Mouse (Mus musculus) frontal cortex, adult 2 months (tissue): ENCODE results near the gene Gm11238. TPM values are rescaled to one million over a fixed set of nuclear protein-coding genes. Genes with fewer than 3 reads are reported as not detected.
"Not testable (repeated sequence)": the region's sequence is repeated elsewhere in the genome, so short reads cannot be mapped to it uniquely, and the experiment has no call there.

ENCODE experiments used
- DNase-seq, 2 experiments: peaks; one replicate each; pipeline ENCODE4 v3.0.0; 2022; ENCODE audit warnings: low spot score in 1 of 2; ENCODE audit errors: extremely low spot score in 1 of 2
- polyA plus RNA-seq: library from polyadenylated mRNA; depleted of rRNA; stranded (reverse); fragments of >200 nt; gene quantifications from 2 replicates; pipeline ENCODE4 v1.2.3, GENCODE M21; 2012; rRNA removed

Gene Gm11238
- not detected in 2 replicates for polyA plus RNA-seq

GRCm38 (mm10) chr4:73607581-73607980 is at the start of gene Gm11238:
Gm11238 (plus strand) TSS chr4:73607881.
- not testable (repeated sequence) for DNase-seq

- peak in 1 of 2 experiments; percentile 71 for DNase-seq
These were observed 8.4 kb upstream of the Gm11238 start for GRCm38 (mm10) chr4:73599248-73599647.

- not testable (repeated sequence) for DNase-seq
These were observed 15.0 kb downstream of the Gm11238 start, which contains the start of gene Gm11237 for GRCm38 (mm10) chr4:73622684-73623083. Gm11237 (plus strand) TSS chr4:73622984.

GRCm38 (mm10) chr4:73637821-73638220 is 30.1 kb downstream of the Gm11238 start, which contains the start of gene Gm11236:
Gm11236 (plus strand) TSS chr4:73638121.
- not testable (repeated sequence) for DNase-seq

DNA sequence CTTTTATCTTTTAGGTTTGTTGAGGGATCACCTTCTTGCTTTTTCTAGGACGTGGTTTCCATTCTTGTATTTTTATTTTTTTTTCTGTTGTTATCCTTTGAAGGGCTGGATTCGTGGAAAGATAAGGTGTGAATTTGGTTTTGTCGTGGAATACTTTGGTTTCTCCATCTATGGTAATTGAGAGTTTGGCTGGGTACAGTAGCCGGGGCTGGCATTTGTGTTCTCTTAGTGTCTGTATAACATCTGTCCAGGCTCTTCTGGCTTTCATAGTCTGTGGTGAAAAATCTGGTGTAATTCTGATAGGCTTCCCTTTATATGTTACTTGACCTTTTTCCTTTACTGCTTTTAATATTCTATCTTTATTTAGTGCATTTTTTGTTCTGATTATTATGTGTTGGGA is 54.2 kb downstream of the Gm11238 start:
- not testable (repeated sequence) for DNase-seq

GRCm38 (mm10) chr4:73668054-73668453 is 60.4 kb downstream of the Gm11238 start, which contains the start of gene Gm11239:
Gm11239 (plus strand) TSS chr4:73668354.
- DNase-seq = not testable (repeated sequence)

GRCm38 (mm10) chr4:73683216-73683615 is 75.5 kb downstream of the Gm11238 start, which contains the start of gene Gm428:
Gm428 (plus strand) TSS chr4:73683516.
- not testable (repeated sequence) for DNase-seq

Other genes starting within 250 kb of the Gm11238 start
- not detected in 2 replicates for gene Gm11487, start 202.8 kb upstream of the Gm11238 start, polyA plus RNA-seq
- gene Gm11237, start 15.1 kb downstream of the Gm11238 start, polyA plus RNA-seq = not detected in 2 replicates
- gene Gm11236, start 30.2 kb downstream of the Gm11238 start, polyA plus RNA-seq = not detected in 2 replicates
- not detected in 2 replicates for gene Gm11239, start 60.5 kb downstream of the Gm11238 start, polyA plus RNA-seq
- not detected in 2 replicates for gene Gm428, start 75.6 kb downstream of the Gm11238 start, polyA plus RNA-seq
- 0.12 and 0.15 TPM in 2 replicates for gene Rasef, start 183.1 kb downstream of the Gm11238 start, polyA plus RNA-seq